Mouse (Mus musculus) forebrain, embryonic 14.5 days (tissue): ENCODE results near the gene Gm11541. TPM values are rescaled to one million over a fixed set of nuclear protein-coding genes. Genes with fewer than 3 reads are reported as not detected.
A peak's percentile ranks its signal among the peaks of the same experiment; 100 is the strongest.

Experiments
- ATAC-seq: fragments of 200-750 bp; cut with Nextera tagmentation; 2 replicates; pipeline ENCODE4 v1.8.0; 2017; ENCODE audit warnings: mild to moderate bottlenecking, moderate library complexity
- DNase-seq: peaks from one replicate; pipeline ENCODE4 v3.0.0-alpha.2; 2015; ENCODE audit warnings: low spot score
- H3K27ac ChIP-seq: fragments of 300-500 bp; sonication (generic); 2 replicates; pipeline ENCODE4 v1.5.1; 2014; ENCODE audit warnings: low read depth, mild to moderate bottlenecking, control low read depth, low read length, moderate library complexity
- H3K27me3 ChIP-seq: fragments of 300-500 bp; sonication (generic); replicated peaks from 2 replicates; pipeline ENCODE4 v1.6.1; 2014; ENCODE audit warnings: low read length, control low read depth, mixed read lengths; ENCODE audit not compliant: control insufficient read depth, insufficient read depth
- H3K36me3 ChIP-seq: fragments of 300-500 bp; sonication (generic); 2 replicates; pipeline ENCODE4 v1.6.1; 2014; ENCODE audit warnings: low read length, control low read depth; ENCODE audit not compliant: control insufficient read depth, insufficient read depth
- H3K4me1 ChIP-seq: fragments of 300-500 bp; sonication (generic); 2 replicates; pipeline ENCODE4 v1.6.1; 2014; ENCODE audit warnings: antibody characterized with exemption, low read length, control low read depth; ENCODE audit not compliant: control insufficient read depth, insufficient read depth
- H3K4me2 ChIP-seq: fragments of 300-500 bp; sonication (generic); 2 replicates; pipeline ENCODE4 v1.6.1; 2014; ENCODE audit warnings: mild to moderate bottlenecking, control low read depth, low read length
- H3K4me3 ChIP-seq: fragments of 300-500 bp; sonication (generic); 2 replicates; pipeline ENCODE4 v1.5.1; 2014; ENCODE audit warnings: low read depth, low read length, control low read depth
- H3K9ac ChIP-seq: fragments of 300-500 bp; sonication (generic); 2 replicates; pipeline ENCODE4 v1.6.1; 2014; ENCODE audit warnings: mild to moderate bottlenecking, low read length, control low read depth, moderate library complexity
- H3K9me3 ChIP-seq: fragments of 300-500 bp; sonication (generic); replicated peaks from 2 replicates; pipeline ENCODE4 v1.6.1; 2016; ENCODE audit warnings: low read length, control low read depth, mixed read lengths; ENCODE audit not compliant: control insufficient read depth
- WGBS: fragments of 180-500 bp; shearing (Covaris S2); extraction: QIAGEN DNeasy Blood & Tissue Kit; methylation state at CpG from one replicate; pipeline ENCODE4 v1.1.7; 2014; 5-methylcytosine and 5-hydroxymethylcytosine counted together
- polyA plus RNA-seq: library from polyadenylated mRNA; unstranded; fragments of >200 nt; fragmentation: Nextera tagmentation; extraction: Ambion mirVana; gene quantifications from 2 replicates; pipeline ENCODE4 v1.2.1, GENCODE M21; 2014

Gm11541 gene
- polyA plus RNA-seq: not detected in 2 replicates

DNA sequence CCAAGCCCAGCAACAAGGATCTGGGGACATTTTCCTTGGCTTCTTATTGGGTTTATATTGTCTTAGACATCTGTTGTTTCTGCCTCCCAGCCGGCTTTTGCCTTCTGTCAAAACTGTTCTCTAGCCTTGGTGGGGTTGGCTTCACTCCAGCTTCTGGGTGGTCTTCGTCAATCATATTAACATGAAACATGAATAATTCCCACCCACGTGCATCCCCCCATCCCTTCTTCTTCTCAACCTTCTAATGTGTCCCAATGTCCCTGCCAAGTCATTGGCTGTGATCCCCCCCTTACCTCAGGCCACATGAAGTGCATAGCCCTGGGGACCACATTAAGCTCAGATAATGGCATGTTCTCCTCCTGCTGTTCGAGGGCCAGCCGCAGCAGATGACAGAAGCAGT is at the start of gene Gm11541:
Gene Gm11541, minus strand, starts transcription at position 28 of the 400 bp plus-strand sequence.
- no peaks in the 10 kb centered on the region for H3K9me3 ChIP-seq
- DNase-seq (peak; percentile 77), ATAC-seq (no peak; the same call in 1 of the 2 replicates)
- whole genome bisulfite sequencing: 58% methylated on average over 5 of the region's 5 CpGs
- H3K4me1 ChIP-seq: no peaks in the 10 kb centered on the region
- H3K4me2 ChIP-seq: no peak within 1 kb of the TSS
- no peaks in the 10 kb centered on the region for H3K36me3 ChIP-seq
- no peak within 1 kb of the TSS for H3K27ac ChIP-seq
- H3K9ac ChIP-seq: no peak within 1 kb of the TSS
- H3K27me3 ChIP-seq: no peaks in the 10 kb centered on the region
- no peak within 1 kb of the TSS for H3K4me3 ChIP-seq

DNA sequence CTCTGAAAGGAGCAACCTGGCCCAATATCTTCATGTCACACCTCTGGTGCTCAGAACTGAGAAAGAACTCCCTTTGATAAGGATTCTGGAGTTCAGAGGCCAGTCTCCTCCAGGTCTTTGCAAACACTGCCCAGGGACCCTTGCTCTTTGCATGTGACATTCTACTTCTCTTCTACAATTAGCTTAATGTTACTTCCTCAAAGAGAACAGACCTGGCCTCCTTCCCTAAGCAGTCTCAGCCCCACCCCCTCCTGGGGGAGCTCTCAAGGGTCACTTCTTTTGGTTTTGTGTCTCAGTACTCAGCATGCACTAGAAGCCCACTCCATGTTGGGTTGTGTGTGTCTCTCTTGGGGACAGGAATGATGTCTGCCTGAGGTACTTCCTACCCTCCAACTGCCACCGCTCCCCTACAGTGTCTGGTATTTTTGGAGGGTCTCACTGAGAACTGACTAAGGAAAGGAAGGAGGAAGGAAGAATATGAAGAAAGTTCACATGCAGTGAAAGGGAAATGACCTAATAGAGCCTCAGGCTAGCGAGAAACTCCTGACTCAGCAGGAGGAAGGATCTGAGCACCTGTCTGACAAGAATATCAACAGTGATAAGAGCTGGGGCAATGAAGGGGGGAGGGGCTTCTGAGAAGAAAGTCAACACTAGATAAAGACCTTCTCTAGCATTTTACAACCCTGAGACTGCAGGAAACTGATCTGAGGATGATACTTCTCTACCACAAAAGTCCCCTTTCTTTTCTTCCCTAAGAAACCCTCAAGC is 48.8 kb upstream of the Gm11541 start:
- no peak overlapping the region for H3K4me3 ChIP-seq
- no peak overlapping the region for H3K4me2 ChIP-seq
- no peaks in the 10 kb centered on the region for H3K36me3 ChIP-seq
- ATAC-seq: no peak
- no peaks in the 10 kb centered on the region for H3K27me3 ChIP-seq
- no peaks in the 10 kb centered on the region for H3K4me1 ChIP-seq
- H3K9ac ChIP-seq: no peak overlapping the region
- no peak overlapping the region for H3K27ac ChIP-seq
- 75% methylated on average over 2 of the region's 2 CpGs for WGBS
- DNase-seq: no peak
- no peaks in the 10 kb centered on the region for H3K9me3 ChIP-seq

- 75% methylated on average over 29 of the region's 29 CpGs for WGBS
- no peaks in the 10 kb centered on the region for H3K4me1 ChIP-seq
- H3K9ac ChIP-seq: no peak within 1 kb of the TSS
- no peak for ATAC-seq
- H3K4me3 ChIP-seq: no peak within 1 kb of the TSS
- no peak within 1 kb of the TSS for H3K27ac ChIP-seq
- no peaks in the 10 kb centered on the region for H3K9me3 ChIP-seq
- no peaks in the 10 kb centered on the region for H3K36me3 ChIP-seq
- no peak for DNase-seq
- no peaks in the 10 kb centered on the region for H3K27me3 ChIP-seq
- no peak within 1 kb of the TSS for H3K4me2 ChIP-seq
Observed at GRCm38 (mm10) chr11:94741732-94742272, 37.5 kb upstream of the Gm11541 start, which contains the start of gene Cdc34b. Cdc34b (plus strand) TSS chr11:94741782.

DNA sequence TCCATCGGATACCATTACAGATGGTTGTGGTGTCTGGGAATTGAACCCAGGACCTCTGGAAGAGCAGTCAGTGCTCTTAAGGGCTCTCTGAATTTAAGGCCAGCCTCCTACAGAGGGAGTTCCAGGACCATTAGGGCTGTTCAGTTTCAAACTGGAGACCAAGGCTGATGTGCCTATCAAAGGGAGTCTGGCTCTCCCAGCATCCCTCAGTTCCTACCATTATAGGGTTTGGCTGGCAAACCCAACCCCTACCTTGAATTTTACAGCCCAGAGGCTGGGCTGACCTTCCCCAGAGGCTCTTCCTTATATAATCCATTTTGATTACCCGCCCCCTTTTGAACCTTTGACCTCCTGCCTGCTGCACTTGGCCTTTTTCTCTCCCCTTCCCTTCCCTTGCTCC is 31.4 kb upstream of the Gm11541 start:
- ATAC-seq (no peak), DNase-seq (no peak)
- Histone ChIP-seq H3K4me2 (no peak overlapping the region), H3K27ac (no peak overlapping the region), H3K4me1 (no peaks in the 10 kb centered on the region), H3K36me3 (no peaks in the 10 kb centered on the region), H3K9me3 (no peaks in the 10 kb centered on the region), H3K4me3 (no peak overlapping the region), H3K27me3 (no peaks in the 10 kb centered on the region), H3K9ac (no peak overlapping the region)
- WGBS: 74% methylated on average over 2 of the region's 2 CpGs

DNA sequence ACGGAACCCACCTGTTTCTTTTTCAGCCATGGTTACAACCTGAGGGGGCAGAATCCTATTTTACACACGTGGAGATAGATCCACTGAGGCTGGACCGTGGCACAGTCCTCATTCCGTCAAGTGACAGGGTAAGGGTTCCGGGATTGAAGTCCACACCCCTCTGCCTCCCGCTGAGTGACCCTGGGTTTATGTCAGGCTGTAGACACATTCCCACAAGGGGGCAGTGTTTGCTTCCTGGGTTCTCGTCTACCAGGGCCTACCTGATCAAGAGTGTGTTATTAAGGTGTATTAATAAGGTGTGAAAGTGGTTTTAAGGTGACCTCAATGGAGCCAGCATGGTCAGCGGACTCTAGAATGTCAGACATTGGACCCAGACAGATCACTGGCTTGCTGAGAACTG is 28.5 kb upstream of the Gm11541 start:
- no peak for ATAC-seq
- Histone ChIP-seq H3K27me3 (no peaks in the 10 kb centered on the region), H3K27ac (no peak overlapping the region), H3K9ac (no peak overlapping the region), H3K9me3 (no peaks in the 10 kb centered on the region), H3K4me3 (no peak overlapping the region), H3K4me1 (no peaks in the 10 kb centered on the region), H3K36me3 (no peaks in the 10 kb centered on the region), H3K4me2 (no peak overlapping the region)
- 48% methylated on average over 8 of the region's 8 CpGs for WGBS
- DNase-seq: no peak

DNA sequence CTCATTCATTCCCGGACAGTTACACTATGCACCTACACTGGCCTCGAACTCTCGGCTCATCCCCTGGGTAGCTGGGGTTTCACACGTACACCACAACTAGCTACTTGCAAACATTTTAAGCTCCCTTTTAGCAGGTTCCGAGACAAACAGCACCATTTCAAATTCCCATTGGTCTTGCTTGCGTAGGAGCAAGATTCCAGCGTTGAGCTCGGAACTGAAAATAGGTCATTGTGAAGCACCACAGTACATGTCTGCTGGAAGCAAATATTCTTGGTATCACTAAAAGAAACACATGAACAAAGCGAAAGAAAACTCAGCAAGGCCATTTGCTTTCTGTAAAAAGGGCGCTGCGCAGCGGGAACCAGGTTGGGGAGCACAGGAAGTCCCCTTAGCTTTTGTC is 26.9 kb upstream of the Gm11541 start:
- Histone ChIP-seq H3K4me2 (no peak overlapping the region), H3K4me3 (no peak overlapping the region), H3K27ac (no peak overlapping the region), H3K9ac (no peak overlapping the region), H3K4me1 (no peaks in the 10 kb centered on the region), H3K9me3 (no peaks in the 10 kb centered on the region), H3K36me3 (no peaks in the 10 kb centered on the region), H3K27me3 (no peaks in the 10 kb centered on the region)
- WGBS: 85% methylated on average over 12 of the region's 12 CpGs
- DNase-seq: no peak
- ATAC-seq: no peak

- no peak for ATAC-seq
- no peaks in the 10 kb centered on the region for H3K4me1 ChIP-seq
- no peak overlapping the region for H3K4me2 ChIP-seq
- peak; percentile 83 for DNase-seq
- no peaks in the 10 kb centered on the region for H3K9me3 ChIP-seq
- WGBS: 29% methylated on average over 5 of the region's 5 CpGs
- no peak overlapping the region for H3K4me3 ChIP-seq
- H3K9ac ChIP-seq: no peak overlapping the region
- no peak overlapping the region for H3K27ac ChIP-seq
- no peaks in the 10 kb centered on the region for H3K27me3 ChIP-seq
- no peaks in the 10 kb centered on the region for H3K36me3 ChIP-seq
Observed at GRCm38 (mm10) chr11:94730261-94730660, 26.0 kb upstream of the Gm11541 start.

DNA sequence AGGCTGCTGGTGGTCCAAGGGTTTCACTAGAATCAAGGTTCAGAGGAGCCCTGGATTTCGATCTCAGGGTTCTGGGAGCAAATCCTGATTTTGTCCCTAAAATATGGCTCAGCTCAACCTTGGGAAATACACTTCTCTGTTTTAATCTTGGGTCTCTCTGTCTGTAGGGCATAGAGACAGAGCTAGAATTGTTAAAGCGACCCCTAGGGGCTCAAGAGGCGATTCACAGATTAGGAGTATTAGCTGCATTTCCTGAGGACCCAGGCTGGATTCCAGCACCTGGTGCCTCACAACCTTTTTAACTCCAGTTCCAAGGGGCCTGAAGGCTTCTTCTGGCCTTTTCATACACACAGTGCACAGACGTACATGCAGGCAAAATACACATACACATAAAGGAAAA is 25.3 kb upstream of the Gm11541 start:
- no peaks in the 10 kb centered on the region for H3K4me1 ChIP-seq
- WGBS: 29% methylated on average over 4 of the region's 4 CpGs
- no peaks in the 10 kb centered on the region for H3K9me3 ChIP-seq
- no peak overlapping the region for H3K4me3 ChIP-seq
- no peaks in the 10 kb centered on the region for H3K27me3 ChIP-seq
- no peak overlapping the region for H3K4me2 ChIP-seq
- no peaks in the 10 kb centered on the region for H3K36me3 ChIP-seq
- DNase-seq (no peak), ATAC-seq (no peak)
- no peak overlapping the region for H3K27ac ChIP-seq
- no peak overlapping the region for H3K9ac ChIP-seq

DNA sequence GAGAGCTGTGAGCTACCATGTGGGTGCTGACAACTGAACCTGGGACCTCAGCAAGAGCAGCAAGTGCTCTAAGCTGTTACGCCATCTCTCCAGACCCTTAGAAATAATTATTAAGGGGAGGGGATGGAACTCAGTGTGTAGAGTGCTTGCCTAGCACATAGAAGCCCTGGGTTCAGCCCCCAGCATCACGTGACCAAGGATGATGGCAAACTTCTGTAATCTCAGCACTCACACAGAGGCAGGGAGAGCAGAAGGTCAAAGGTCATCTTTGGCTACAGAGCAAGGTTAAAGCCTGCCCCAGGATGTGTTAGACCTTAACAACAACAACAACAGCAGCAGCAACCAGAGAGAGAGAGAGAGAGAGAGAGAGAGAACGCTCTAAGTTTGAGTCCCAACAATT is 24.2 kb upstream of the Gm11541 start:
- Histone ChIP-seq H3K4me2 (no peak overlapping the region), H3K4me3 (no peak overlapping the region), H3K9me3 (no peaks in the 10 kb centered on the region), H3K27ac (no peak overlapping the region), H3K27me3 (no peaks in the 10 kb centered on the region), H3K36me3 (no peaks in the 10 kb centered on the region), H3K4me1 (no peaks in the 10 kb centered on the region), H3K9ac (no peak overlapping the region)
- 80% methylated on average over 3 of the region's 3 CpGs for WGBS
- DNase-seq (no peak), ATAC-seq (no peak)
